Mouse (Mus musculus): ENCODE measurements around the gene Glipr1. TPM values are rescaled to one million over a fixed set of nuclear protein-coding genes. Genes with fewer than 3 reads are reported as not detected.
A peak's percentile ranks its signal among the peaks of the same experiment; 100 is the strongest.
"Not testable (repeated sequence)": the region's sequence is repeated elsewhere in the genome, so short reads cannot be mapped to it uniquely, and the experiment has no call there.

Glipr1 gene
- polyA plus RNA-seq (2014; fragmentation: Nextera tagmentation; extraction: Ambion mirVana) = 3.5 and 3.7 TPM in 2 replicates

DNA sequence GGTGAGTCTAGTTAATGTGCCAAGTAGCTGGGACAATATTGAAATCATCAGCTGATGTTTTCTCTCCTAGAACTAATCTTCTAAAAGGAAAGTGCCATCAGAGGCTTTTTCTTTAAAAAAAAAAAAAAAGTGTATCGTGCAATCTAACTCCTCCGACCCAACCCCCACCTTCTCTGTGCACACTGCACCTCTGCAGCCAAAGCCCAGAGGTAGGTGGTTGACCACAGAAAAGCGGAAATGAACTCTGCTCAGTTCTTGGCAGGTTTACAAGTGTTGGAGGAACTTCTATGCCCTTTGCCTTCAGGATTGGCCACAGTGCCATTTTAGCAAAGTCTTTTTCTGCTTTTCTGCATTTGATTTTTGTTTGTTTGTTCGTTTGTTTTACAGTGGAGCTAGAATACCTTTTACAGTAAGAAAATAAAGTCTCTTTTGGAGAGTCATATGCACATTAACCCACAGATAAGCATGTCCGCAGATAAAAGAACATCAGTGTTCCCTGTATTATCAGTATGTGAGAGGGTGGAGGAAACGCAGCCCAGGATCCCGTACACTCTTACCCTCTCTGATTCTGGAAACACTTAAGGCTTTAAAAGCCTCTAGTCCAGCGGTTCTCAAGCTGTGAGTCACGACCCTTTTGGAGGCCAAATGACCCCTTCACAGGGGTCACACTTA is at the start of gene Glipr1:
Glipr1 (minus strand) TSS at position 88 of the 672 bp plus-strand sequence.
- Histone ChIP-seq H3K9ac (ENCODE audit: low read depth, low read length) (no peak within 1 kb of the TSS), H3K4me2 (ENCODE audit: low read depth, low read length) (no peak within 1 kb of the TSS), H3K9me3 (ENCODE audit: control insufficient read depth, low read length) (no peaks in the 10 kb centered on the region), H3K27me3 (replicated peaks; ENCODE audit: control insufficient read depth, insufficient read depth, low read length) (no peaks in the 10 kb centered on the region), H3K36me3 (ENCODE audit: control insufficient read depth, insufficient read depth, low read length) (no peaks in the 10 kb centered on the region), H3K27ac (replicated peaks; ENCODE audit: low read depth, low read length) (no peak within 1 kb of the TSS), H3K4me1 (ENCODE audit: control insufficient read depth, insufficient read depth, low read length) (no peaks in the 10 kb centered on the region), H3K4me3 (ENCODE audit: low read depth, low read length) (no peak within 1 kb of the TSS)
- no peak for ATAC-seq (ENCODE audit: low read depth)
- DNase-seq (ENCODE audit: low spot score) = peak; percentile 9
- 53% methylated on average over 9 of the region's 9 CpGs for WGBS

- H3K36me3 ChIP-seq (ENCODE audit: control insufficient read depth, insufficient read depth, low read length); H3K4me1 ChIP-seq (ENCODE audit: control insufficient read depth, insufficient read depth, low read length); H3K4me3 ChIP-seq (ENCODE audit: low read depth, low read length); H3K27ac ChIP-seq (replicated peaks; ENCODE audit: low read depth, low read length); H3K9me3 ChIP-seq (ENCODE audit: control insufficient read depth, low read length); H3K4me2 ChIP-seq (ENCODE audit: low read depth, low read length); H3K27me3 ChIP-seq (replicated peaks; ENCODE audit: control insufficient read depth, insufficient read depth, low read length); H3K9ac ChIP-seq (ENCODE audit: low read depth, low read length); ATAC-seq (ENCODE audit: low read depth): not testable (repeated sequence)
- DNase-seq (ENCODE audit: low spot score) = peak; percentile 12
- 70% methylated on average over 2 of the region's 2 CpGs for WGBS
Observed at GRCm38 (mm10) chr10:112051956-112052355, 49.5 kb upstream of the Glipr1 start.

GRCm38 (mm10) chr10:112051220-112051619 is 48.8 kb upstream of the Glipr1 start:
- Histone ChIP-seq H3K27me3 (replicated peaks; ENCODE audit: control insufficient read depth, insufficient read depth, low read length) (no peaks in the 10 kb centered on the region), H3K4me1 (ENCODE audit: control insufficient read depth, insufficient read depth, low read length) (no peaks in the 10 kb centered on the region), H3K9me3 (ENCODE audit: control insufficient read depth, low read length) (no peaks in the 10 kb centered on the region), H3K27ac (replicated peaks; ENCODE audit: low read depth, low read length) (no peak overlapping the region), H3K4me3 (ENCODE audit: low read depth, low read length) (no peak overlapping the region), H3K36me3 (ENCODE audit: control insufficient read depth, insufficient read depth, low read length) (no peaks in the 10 kb centered on the region), H3K9ac (ENCODE audit: low read depth, low read length) (no peak overlapping the region), H3K4me2 (ENCODE audit: low read depth, low read length) (no peak overlapping the region)
- DNase-seq (ENCODE audit: low spot score) = no peak
- ATAC-seq (ENCODE audit: low read depth) = no peak

GRCm38 (mm10) chr10:112044283-112044682 is 41.9 kb upstream of the Glipr1 start:
- WGBS = 41% methylated on average over 12 of the region's 14 CpGs
- not testable (repeated sequence) for ATAC-seq (ENCODE audit: low read depth); DNase-seq (ENCODE audit: low spot score); H3K9ac ChIP-seq (ENCODE audit: low read depth, low read length); H3K4me3 ChIP-seq (ENCODE audit: low read depth, low read length); H3K4me1 ChIP-seq (ENCODE audit: control insufficient read depth, insufficient read depth, low read length); H3K4me2 ChIP-seq (ENCODE audit: low read depth, low read length); H3K36me3 ChIP-seq (ENCODE audit: control insufficient read depth, insufficient read depth, low read length); H3K9me3 ChIP-seq (ENCODE audit: control insufficient read depth, low read length); H3K27me3 ChIP-seq (replicated peaks; ENCODE audit: control insufficient read depth, insufficient read depth, low read length); H3K27ac ChIP-seq (replicated peaks; ENCODE audit: low read depth, low read length)

GRCm38 (mm10) chr10:112043523-112043922 is 41.1 kb upstream of the Glipr1 start:
- not testable (repeated sequence) for H3K4me1 ChIP-seq (ENCODE audit: control insufficient read depth, insufficient read depth, low read length); H3K4me3 ChIP-seq (ENCODE audit: low read depth, low read length); H3K9me3 ChIP-seq (ENCODE audit: control insufficient read depth, low read length); H3K27ac ChIP-seq (replicated peaks; ENCODE audit: low read depth, low read length); H3K36me3 ChIP-seq (ENCODE audit: control insufficient read depth, insufficient read depth, low read length); H3K27me3 ChIP-seq (replicated peaks; ENCODE audit: control insufficient read depth, insufficient read depth, low read length); H3K9ac ChIP-seq (ENCODE audit: low read depth, low read length); ATAC-seq (ENCODE audit: low read depth); H3K4me2 ChIP-seq (ENCODE audit: low read depth, low read length); DNase-seq (ENCODE audit: low spot score)
- WGBS = 73% methylated on average over 9 of the region's 9 CpGs

GRCm38 (mm10) chr10:112028689-112029088 is 26.3 kb upstream of the Glipr1 start:
- not testable (repeated sequence) for H3K27ac ChIP-seq (replicated peaks; ENCODE audit: low read depth, low read length); DNase-seq (ENCODE audit: low spot score); H3K4me2 ChIP-seq (ENCODE audit: low read depth, low read length); H3K27me3 ChIP-seq (replicated peaks; ENCODE audit: control insufficient read depth, insufficient read depth, low read length); H3K4me1 ChIP-seq (ENCODE audit: control insufficient read depth, insufficient read depth, low read length); H3K9ac ChIP-seq (ENCODE audit: low read depth, low read length); H3K9me3 ChIP-seq (ENCODE audit: control insufficient read depth, low read length); H3K36me3 ChIP-seq (ENCODE audit: control insufficient read depth, insufficient read depth, low read length); ATAC-seq (ENCODE audit: low read depth); H3K4me3 ChIP-seq (ENCODE audit: low read depth, low read length)
- 65% methylated on average over 3 of the region's 3 CpGs for WGBS

DNA sequence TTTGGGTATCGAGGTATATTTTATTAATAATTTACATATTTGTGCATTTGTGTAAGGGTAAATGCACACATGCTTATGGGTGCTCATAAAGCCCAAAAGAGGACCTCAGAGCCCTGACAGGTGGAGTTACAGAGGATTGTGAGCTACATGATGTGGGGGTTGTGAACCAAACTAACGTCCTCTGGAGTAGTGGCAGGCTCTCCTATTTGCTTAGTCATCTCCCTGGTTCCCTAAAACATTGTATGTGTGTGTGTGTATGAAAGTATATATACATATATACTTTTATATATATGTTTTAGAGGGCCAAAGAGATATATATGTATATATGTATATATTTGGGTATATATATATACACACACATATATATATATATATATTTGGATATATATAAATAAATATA is 21.2 kb upstream of the Glipr1 start:
- H3K4me2 ChIP-seq (ENCODE audit: low read depth, low read length) = no peak overlapping the region
- no peaks in the 10 kb centered on the region for H3K9me3 ChIP-seq (ENCODE audit: control insufficient read depth, low read length)
- H3K4me1 ChIP-seq (ENCODE audit: control insufficient read depth, insufficient read depth, low read length) = no peaks in the 10 kb centered on the region
- no peak overlapping the region for H3K27ac ChIP-seq (replicated peaks; ENCODE audit: low read depth, low read length)
- H3K27me3 ChIP-seq (replicated peaks; ENCODE audit: control insufficient read depth, insufficient read depth, low read length) = no peaks in the 10 kb centered on the region
- WGBS = 64% methylated on average over 2 of the region's 2 CpGs
- no peak overlapping the region for H3K4me3 ChIP-seq (ENCODE audit: low read depth, low read length)
- H3K36me3 ChIP-seq (ENCODE audit: control insufficient read depth, insufficient read depth, low read length) = no peaks in the 10 kb centered on the region
- DNase-seq (ENCODE audit: low spot score) (no peak), ATAC-seq (ENCODE audit: low read depth) (no peak)
- no peak overlapping the region for H3K9ac ChIP-seq (ENCODE audit: low read depth, low read length)

- not testable (repeated sequence) for ATAC-seq (ENCODE audit: low read depth); H3K27ac ChIP-seq (replicated peaks; ENCODE audit: low read depth, low read length); H3K9me3 ChIP-seq (ENCODE audit: control insufficient read depth, low read length); H3K4me2 ChIP-seq (ENCODE audit: low read depth, low read length); H3K4me1 ChIP-seq (ENCODE audit: control insufficient read depth, insufficient read depth, low read length); DNase-seq (ENCODE audit: low spot score); H3K4me3 ChIP-seq (ENCODE audit: low read depth, low read length); H3K36me3 ChIP-seq (ENCODE audit: control insufficient read depth, insufficient read depth, low read length); H3K27me3 ChIP-seq (replicated peaks; ENCODE audit: control insufficient read depth, insufficient read depth, low read length); H3K9ac ChIP-seq (ENCODE audit: low read depth, low read length)
- 74% methylated on average over 1 of the region's 1 CpGs for WGBS
Observed at GRCm38 (mm10) chr10:112009511-112009910, 7.1 kb upstream of the Glipr1 start.

- Histone ChIP-seq H3K27ac (replicated peaks; ENCODE audit: low read depth, low read length) (no peak overlapping the region), H3K4me3 (ENCODE audit: low read depth, low read length) (no peak overlapping the region), H3K27me3 (replicated peaks; ENCODE audit: control insufficient read depth, insufficient read depth, low read length) (no peaks in the 10 kb centered on the region), H3K4me1 (ENCODE audit: control insufficient read depth, insufficient read depth, low read length) (no peaks in the 10 kb centered on the region), H3K36me3 (ENCODE audit: control insufficient read depth, insufficient read depth, low read length) (no peaks in the 10 kb centered on the region), H3K9me3 (ENCODE audit: control insufficient read depth, low read length) (no peaks in the 10 kb centered on the region), H3K4me2 (ENCODE audit: low read depth, low read length) (no peak overlapping the region), H3K9ac (ENCODE audit: low read depth, low read length) (no peak overlapping the region)
- ATAC-seq (ENCODE audit: low read depth) = no peak
- DNase-seq (ENCODE audit: low spot score) = no peak
- WGBS = 86% methylated on average over 9 of the region's 9 CpGs
Observed at GRCm38 (mm10) chr10:112001756-112002520, 493 bp downstream of the Glipr1 start.

Data from embryonic facial prominence, embryonic 14.5 days (tissue).